Mouse (Mus musculus) kidney, postnatal 14 days (tissue): ENCODE results near the gene Akap9.
"Not testable (repeated sequence)": the region's sequence is repeated elsewhere in the genome, so short reads cannot be mapped to it uniquely, and the experiment has no call there.

ENCODE experiments used
- DNase-seq: peaks from one replicate; pipeline ENCODE4 v3.0.0; 2022; ENCODE audit warnings: mixed read lengths

Akap9 gene

GRCm38 (mm10) chr5:4040922-4041321 is 113.1 kb downstream of the Akap9 start:
- DNase-seq, result no peak

- DNase-seq, result no peak
Measured at GRCm38 (mm10) chr5:4060313-4060712, 132.5 kb downstream of the Akap9 start.

GRCm38 (mm10) chr5:4066476-4067115 is 138.7 kb downstream of the Akap9 start:
- no peak for DNase-seq

- no peak for DNase-seq
Measured at GRCm38 (mm10) chr5:4067203-4067602, 139.3 kb downstream of the Akap9 start.

- DNase-seq, result no peak
Measured at GRCm38 (mm10) chr5:4079086-4079485, 151.2 kb downstream of the Akap9 start.

GRCm38 (mm10) chr5:4080861-4081260 is 153.0 kb downstream of the Akap9 start:
- DNase-seq, result no peak

- DNase-seq, result no peak
Measured at GRCm38 (mm10) chr5:4081513-4081912, 153.7 kb downstream of the Akap9 start.

- DNase-seq, result no peak
Measured at GRCm38 (mm10) chr5:4084948-4085347, 157.1 kb downstream of the Akap9 start.

GRCm38 (mm10) chr5:4086309-4086708 is 158.5 kb downstream of the Akap9 start:
- peak; percentile 60 for DNase-seq

- DNase-seq, result no peak
Measured at GRCm38 (mm10) chr5:4088190-4088589, 160.3 kb downstream of the Akap9 start.

- no peak for DNase-seq
Measured at GRCm38 (mm10) chr5:4094471-4094870, 166.6 kb downstream of the Akap9 start.

- no peak for DNase-seq
Measured at GRCm38 (mm10) chr5:4101031-4101430, 173.2 kb downstream of the Akap9 start.

- DNase-seq, result no peak
Measured at GRCm38 (mm10) chr5:4101770-4102169, 173.9 kb downstream of the Akap9 start.

GRCm38 (mm10) chr5:4103626-4104340 is 175.9 kb downstream of the Akap9 start:
- no peak for DNase-seq

GRCm38 (mm10) chr5:4104341-4105040 is 176.6 kb downstream of the Akap9 start, which contains the start of gene Cyp51:
Cyp51 (minus strand) TSS chr5:4104746.
- DNase-seq, result peak; percentile 92

- no peak for DNase-seq
Measured at GRCm38 (mm10) chr5:4105651-4106186, 177.9 kb downstream of the Akap9 start.

- DNase-seq, result not testable (repeated sequence)
Measured at GRCm38 (mm10) chr5:4107056-4107455, 179.2 kb downstream of the Akap9 start.

GRCm38 (mm10) chr5:4112570-4113098 is 184.8 kb downstream of the Akap9 start:
- DNase-seq, result no peak
